Mouse (Mus musculus) left cerebral cortex, postnatal 10 days (tissue): ENCODE measurements around the gene Socs2. TPM values are rescaled to one million over a fixed set of nuclear protein-coding genes. Genes with fewer than 3 reads are reported as not detected.

ENCODE experiments used
- DNase-seq, 2 experiments: peaks; one replicate each; pipeline ENCODE4 v3.0.0; 2021 to 2022; ENCODE audit warnings: low spot score in 2 of 2, mixed read lengths in 1 of 2; ENCODE audit errors: extremely low spot score in 1 of 2
- intact Hi-C: fragments of 180-260 bp; cut with DNase I; formaldehyde crosslinking; loops from one replicate; pipeline ENCODE4 v1.15.1; 2025
- total RNA-seq, 2 experiments: library from RNA; stranded (reverse); gene quantifications; 2 replicates each; pipeline ENCODE4 v1.2.3; 2021

Socs2 gene
- total RNA-seq, 2 experiments from 2014 or later: 55.9 to 61.8 TPM

DNA sequence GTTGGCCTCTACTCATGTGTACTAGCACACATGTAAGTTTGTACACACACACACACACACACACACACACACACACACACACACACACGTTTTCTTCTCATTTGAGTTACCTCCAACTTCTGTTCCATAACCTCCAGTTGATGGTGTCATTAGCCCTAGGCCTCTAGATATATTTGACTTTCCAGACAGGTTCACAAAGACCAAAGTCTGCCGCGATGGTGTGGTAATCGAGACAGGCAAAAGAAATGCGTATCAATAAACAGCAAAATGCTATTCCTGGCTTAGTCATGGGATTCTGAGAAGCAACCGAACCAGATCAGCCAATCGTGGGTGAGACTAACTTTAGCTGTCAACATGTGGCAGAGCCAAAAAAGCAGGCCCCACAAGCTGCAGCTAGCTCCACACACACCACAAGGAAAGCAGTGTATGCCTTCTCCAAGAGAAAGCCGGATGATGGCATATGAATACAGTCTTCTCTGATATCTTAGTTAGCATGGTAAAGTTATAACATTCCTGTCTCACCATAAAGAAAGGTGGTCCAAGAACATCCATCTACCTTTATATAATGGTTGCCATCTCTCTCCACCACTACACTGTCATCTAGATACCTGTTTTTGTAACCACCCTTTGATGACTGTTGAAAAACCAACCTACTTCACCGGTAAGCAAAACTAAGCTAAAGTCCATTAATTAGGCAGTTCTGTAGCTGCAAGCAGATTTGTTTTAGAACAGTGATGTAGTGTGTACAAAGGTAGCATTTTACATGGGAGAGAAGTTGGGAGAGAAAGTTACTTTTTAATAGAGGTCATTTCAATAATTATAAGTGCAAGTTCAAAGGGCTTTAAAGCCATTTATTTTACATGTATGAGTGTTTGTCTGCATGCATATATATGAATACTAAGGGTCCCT, 9.5 kb upstream of the Socs2 start:
- no peak for DNase-seq
- intact Hi-C loops: no loop called here

DNA sequence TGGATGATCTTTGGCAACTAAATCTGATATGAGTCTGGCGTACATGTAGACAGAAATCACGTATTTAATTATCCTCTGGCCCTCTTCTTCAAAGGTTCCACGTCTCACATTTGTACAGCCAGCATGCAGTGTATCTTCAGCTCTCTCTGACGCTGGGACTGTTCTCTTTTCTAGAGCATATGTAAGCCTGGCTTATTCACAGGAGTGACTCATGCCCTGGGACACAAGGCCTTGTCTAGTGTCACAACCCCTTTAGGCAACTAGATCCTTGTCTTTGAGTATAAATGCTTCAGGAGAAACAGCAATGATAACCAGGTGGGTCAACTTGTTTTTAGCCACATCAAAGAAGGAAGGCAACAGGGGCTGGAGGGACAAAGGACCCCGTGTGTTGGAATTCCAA, 5.7 kb upstream of the Socs2 start:
- intact Hi-C loops: no loop called here
- no peak for DNase-seq

DNA sequence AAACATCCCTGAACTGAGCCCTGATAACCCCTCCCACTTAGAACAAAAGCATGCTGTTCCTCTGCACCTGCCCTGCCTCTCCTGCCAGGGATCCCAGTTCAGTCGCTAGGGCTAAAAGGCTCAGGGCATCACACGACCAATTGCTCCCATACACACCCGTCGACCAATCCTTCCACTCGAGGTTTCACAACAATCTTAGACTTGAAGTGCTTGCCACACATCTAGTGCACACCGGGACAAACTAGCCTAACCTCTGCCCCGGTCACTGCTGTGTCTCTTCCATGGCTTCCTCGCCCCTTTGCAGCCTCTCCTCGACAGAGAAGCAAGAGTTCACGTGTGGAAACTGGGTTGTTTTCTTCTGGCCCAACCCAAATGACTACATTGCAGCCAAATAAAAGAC, 3.3 kb upstream of the Socs2 start:
- DNase-seq: no peak
- intact Hi-C loops: no loop called here

DNA sequence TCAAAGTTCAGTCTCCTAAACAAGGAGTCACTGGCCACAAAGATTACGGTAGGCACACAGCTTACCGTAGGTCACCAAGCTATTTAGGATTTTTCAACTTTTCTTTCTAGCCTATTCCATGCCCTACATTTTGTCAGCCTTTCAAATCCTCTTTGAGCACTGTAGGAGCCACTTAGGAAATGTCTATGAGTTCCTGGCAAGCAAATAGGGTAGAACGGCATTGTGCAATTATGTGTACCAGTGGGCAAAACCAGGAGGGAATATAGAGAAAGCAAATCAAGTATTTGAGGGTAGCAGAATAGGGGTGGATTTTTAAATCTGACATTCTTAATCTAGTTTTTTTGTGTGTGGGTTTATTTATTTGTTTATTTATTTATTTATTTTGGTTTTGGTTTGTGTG, 2.7 kb upstream of the Socs2 start:
- DNase-seq: no peak
- intact Hi-C loops: loop anchor here (5.0 kb wide), 5 partner anchors 53 to 427 kb away; no protein-coding TSS in a partner anchor

DNA sequence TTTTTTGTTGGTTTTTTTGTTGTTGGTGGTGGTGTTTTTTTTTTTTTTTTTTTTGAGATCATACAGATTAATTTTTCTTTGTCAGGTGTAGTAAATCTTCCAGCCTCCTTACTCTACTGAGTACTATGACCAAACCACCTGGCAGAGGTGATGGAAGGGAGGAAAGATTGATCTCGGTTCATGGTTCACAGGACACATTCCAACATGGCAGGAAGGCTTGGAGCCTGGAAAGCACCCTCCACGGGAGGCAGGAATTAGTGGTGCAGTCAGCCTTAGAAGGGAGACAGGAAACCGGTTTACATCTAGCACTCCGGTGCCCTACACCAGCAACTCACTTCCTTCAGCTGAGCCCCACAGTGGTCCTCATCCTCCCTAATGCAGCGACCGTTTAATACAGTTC, 1.7 kb upstream of the Socs2 start:
- no peak for DNase-seq
- intact Hi-C loops: loop anchor here (5.0 kb wide), 5 partner anchors 54 to 426 kb away; no protein-coding TSS in a partner anchor

DNA sequence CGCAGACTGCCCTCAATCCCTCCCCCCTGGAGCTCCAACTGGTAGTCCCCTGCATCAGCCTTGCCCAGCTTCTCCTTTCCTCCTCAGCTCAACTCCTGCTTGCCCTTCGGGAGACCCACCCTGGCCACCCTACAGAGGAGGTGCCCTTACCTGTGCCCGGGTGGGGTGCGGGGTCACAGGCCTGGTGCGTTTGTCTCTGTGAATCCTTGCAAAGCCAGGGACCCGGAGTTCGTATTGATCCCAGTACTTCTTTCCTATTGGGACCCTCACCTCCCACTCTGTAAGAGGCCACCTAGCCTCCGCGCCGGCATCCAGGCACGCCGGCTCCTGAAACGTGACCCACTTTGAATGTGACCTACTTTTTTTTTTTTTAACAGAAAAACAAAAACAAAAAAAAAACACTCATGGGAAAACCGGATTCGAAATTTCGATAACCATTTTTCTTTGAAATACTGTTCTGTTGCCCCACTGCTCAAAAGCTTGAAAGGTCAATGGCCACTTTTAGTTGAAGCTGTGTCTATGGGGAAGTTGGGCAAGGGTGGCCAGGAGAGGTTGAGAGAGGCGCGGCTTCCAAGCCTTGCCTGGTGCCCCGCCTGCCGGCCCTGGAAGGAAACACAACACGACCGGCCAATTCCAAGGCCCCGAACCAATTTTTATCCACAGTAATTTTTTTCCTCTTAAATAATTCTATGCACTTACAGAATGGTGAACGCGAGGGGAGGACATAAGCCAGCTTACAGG, 686 bp upstream of the Socs2 start:
- intact Hi-C loops: loop anchor here (5.0 kb wide), 5 partner anchors 55 to 425 kb away; no protein-coding TSS in a partner anchor
- peak; percentile 48 to 80 for DNase-seq

DNA sequence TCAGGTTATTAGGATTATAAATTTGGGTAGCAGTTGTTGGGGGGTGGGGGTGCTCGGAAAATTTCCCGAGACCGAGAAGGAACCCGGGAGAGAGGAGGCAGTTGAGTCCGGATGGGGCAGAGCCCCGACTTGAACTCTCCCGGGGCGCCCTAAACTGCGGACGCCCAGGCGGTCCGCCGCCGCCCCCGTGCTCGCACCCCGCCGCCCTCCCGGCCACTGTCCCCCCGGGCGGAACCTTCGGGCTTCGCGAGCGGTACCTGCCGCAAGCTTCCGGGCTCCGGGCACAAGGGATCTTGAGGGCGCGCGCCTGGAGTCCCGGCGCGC, 657 bp downstream of the Socs2 start:
- intact Hi-C loops: loop anchor here (5.0 kb wide), 5 partner anchors 56 to 424 kb away; no protein-coding TSS in a partner anchor
- DNase-seq: no peak

DNA sequence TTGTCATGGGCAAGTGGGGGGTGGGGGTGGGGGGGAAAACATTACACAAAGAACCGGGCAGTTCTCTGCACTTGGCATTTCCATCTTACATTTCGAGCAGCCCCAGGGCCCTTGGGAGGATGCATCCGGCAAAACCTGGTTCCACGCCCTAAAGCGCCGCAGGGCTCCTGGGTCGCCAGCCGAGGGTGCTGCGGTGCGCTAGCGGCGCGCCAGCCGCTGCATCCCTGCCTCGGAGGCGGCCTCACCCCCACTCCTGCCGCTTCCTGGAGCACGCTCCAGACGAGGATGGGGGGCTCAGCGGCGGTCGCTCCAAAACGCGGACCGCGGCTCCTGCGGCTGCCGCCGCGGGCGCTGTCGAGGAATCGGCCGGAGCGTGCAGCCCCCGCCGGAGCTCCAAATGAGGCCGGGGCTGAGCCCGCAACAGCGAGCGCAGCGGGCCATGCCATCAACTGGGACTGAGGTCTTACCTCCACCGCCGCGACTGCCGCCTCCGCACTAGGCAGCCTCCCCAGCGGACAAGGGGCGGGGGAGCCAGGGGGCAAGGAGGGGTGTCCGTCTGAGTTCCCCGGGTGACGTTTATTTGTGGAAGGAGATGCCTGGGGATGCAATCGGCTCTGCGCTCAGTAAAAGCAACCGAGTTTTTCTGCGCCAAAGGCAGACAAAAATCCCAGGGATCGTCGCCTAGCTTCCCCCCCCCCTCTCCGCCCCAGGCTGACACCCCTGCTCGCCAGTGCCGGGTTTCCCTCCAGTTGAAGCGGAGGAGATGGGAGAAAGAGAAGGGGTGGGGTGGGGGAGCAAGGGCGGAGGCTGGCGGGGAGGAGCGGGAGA, 1.2 kb downstream of the Socs2 start:
- DNase-seq: peak in 1 of 2 experiments; percentile 78
- intact Hi-C loops: loop anchor here (5.0 kb wide), 5 partner anchors 57 to 423 kb away; no protein-coding TSS in a partner anchor

DNA sequence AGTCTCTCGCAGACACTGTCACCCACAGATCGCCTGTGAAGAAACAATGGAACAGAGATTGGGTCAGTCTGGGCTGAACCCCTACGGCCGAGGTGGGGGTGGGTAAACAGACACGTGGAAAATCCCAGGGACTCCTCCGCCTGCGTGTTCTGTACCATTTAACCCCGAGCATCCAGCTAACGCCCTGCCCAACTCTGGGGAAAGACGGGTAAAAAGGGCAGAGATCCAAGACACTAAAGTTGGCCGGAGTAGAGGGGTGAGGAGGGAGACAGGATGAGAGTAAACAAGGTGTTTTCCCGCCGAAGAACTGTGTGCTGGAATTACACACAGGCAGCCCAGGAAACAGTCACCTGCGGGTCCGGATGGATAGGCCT, 1.8 kb downstream of the Socs2 start:
- intact Hi-C loops: loop anchor here (5.0 kb wide), 5 partner anchors 57 to 423 kb away; no protein-coding TSS in a partner anchor
- DNase-seq: peak in 1 of 2 experiments; percentile 25

DNA sequence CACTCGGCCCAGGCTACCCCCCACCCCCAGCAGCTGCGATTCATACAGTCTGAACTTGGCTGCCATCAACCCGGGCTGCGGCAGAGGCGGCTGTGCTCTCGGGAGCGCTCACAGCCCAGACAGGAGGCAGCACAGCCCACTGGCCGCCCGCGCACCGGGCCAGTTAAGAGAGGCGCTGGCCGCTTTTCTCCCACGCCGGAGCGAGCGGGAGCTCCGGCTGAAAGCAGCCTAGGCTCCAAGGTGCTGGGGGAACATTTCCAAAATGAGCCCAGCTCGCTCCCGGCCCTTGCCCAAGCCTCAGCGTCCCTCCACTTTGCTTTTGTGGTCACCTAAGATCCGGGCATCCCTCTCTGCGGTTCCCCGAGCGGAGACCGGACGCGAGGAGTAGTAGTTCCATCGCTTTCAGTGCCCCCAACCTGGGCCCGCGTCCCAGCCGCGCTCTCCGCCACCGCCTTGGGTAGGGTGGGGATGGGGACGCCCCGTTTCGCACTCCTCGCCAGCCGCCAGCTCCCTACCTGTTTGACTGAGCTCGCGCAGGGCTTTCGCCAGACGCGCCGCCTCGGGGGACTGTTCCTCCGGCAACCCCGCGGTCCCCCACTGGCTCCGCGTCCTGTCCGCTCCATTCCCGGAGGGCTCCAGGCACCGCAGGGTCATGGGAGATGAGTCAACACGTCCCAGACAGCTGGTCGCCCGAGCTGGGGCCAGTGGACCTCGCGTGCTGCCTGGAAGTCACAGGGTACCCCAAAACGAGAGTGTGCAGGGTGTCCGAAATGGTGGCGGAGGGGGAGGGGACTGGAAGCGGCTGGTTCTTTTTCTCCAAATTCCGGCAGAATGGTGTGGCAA, 2.4 kb downstream of the Socs2 start:
- DNase-seq: peak in 1 of 2 experiments; percentile 71
- intact Hi-C loops: loop anchor here (5.0 kb wide), 5 partner anchors 58 to 422 kb away; no protein-coding TSS in a partner anchor

DNA sequence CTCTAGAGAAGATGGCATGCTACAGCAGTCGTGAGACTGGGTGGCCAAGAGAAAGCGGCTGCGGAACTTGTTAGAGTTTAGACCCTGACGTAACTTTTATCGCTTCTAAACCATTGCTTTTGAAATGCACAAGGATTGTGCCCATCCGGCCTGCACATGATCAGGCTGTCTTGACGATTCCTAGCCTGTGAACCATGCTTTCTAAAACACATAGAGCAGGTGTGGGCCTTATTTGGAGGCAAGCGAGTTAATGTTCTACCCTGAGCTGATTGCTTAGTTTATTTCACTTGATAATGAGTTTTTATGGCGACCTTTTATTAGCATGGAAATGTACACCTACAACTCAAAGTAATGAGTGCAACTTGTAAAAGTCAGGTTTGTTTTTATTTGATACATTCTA, 5.8 kb downstream of the Socs2 start:
- no peak for DNase-seq
- intact Hi-C loops: no loop called here

DNA sequence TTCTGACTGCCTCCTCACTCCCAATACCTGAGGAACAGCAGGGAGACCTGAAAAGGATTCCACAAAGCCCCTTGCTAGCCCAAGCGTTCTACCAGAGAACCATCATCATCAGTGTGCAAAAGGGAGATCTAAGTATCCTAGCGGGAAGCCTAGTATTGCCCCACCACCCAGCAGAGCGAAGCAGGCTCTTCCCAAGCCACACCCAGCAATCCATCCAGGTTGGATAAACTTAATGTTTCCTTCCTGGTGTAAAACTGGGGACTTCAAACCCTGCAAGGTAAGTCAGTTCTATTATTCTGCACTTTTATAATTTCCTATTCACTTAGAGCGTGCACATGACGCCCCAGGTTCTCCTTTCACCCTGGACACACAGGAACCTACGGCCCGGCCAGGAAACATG, 6.3 kb downstream of the Socs2 start:
- intact Hi-C loops: no loop called here
- no peak for DNase-seq

DNA sequence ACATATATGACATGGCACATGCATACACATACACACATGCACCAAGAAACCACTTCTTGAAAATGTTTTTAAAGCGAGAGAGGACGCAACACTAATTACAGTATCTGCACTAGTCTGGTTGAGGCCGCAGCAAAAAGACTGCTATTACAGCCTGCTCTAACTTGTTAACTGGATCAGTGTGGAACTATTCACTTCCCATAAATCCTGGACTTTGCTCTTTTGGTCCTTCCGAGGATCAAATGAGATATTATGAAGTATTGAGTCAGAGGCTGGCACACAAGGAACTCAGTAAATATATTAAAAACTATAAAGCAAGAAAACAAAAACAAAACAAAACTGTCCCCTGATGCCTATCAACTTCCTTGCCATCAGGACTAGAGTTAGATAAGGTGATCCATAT, 6.8 kb downstream of the Socs2 start:
- intact Hi-C loops: no loop called here
- DNase-seq: no peak

DNA sequence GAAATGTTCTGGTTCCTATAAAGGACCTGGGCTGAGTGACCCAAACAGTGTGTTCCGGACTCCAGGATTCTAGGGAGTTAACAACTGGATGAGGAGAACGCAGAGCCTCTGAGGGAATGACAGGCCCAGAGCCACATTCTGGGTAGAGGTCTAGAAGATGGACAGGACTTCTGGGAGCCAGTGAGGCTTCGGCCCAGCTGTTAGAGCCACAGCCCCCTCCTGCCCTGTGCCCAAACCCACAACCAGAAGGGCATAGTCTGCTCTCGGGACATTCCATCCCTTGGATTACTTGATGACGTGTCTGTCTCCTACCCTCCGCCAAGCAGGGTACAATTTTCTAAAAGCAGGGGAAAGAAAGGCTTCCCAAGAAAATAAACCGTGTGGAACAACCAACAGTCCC, 7.8 kb downstream of the Socs2 start:
- intact Hi-C loops: no loop called here
- DNase-seq: no peak

DNA sequence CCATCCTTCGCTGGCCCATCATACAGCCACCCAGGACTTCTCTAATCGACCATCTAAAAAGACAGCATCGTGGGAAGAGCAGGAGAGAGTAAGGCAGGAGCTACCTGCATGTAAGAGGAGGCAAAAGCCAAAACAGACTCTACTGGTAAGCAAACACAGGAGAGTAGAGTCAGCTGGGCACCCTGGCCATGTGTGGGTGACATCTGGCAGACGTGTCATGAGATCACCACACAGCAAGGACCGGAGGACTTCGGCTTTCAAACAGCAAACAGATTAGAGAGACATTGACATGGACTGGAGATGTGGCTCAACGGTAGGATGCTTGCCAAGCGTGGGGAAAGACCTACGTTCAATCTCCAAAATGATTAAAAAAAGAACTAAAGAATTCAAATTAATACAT, 8.5 kb downstream of the Socs2 start:
- DNase-seq: no peak
- intact Hi-C loops: no loop called here

DNA sequence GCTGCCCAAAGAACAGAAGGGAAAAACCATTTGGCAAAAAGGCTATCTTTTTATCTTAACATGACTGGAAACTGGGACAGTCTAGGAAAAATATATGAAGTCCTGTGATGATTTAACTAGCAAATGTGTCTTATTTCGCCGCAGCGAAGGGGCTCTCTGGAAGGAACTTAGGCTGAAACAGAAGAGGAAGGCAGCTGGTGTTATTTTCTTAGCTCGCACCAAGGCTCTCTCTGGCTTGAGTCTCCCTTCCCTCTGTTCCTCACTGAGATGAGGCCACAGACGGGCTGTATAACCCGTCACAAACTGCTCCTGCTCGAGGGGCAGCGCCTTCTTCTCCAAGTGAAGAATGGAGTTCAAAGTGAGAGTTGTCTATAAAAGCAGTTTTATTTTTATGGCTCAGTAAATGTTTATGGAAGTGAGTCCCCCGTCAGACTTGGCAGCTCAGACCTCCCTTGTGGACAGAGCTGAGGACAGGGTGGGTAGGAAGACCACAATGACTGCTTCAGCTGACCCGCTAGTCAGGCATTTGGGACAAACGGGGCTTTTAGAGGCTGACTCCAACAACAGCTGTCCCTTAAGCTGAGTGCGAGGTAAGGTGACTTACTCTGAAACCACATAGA, 9.3 kb downstream of the Socs2 start:
- DNase-seq: no peak
- intact Hi-C loops: no loop called here

DNA sequence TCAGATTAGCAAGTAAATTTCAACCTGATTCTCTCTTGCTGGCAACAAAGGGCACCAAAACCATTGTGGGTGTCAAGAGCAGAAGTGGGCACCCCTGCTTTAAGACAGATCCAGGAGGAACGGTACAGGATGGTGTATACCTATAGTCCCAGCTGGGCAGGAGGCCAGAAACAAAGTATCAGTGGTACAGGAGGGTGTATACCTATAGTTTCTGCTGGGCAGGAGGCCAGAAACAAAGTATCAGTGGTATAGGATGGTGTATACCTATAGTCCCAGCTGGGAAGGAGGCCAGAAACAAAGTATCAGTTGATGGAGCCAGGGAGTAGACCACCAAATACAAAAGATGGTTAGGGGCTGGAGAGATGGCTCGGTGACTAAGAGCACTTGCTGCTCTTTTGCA, 12.2 kb downstream of the Socs2 start:
- intact Hi-C loops: no loop called here

More for the DNA sequence above, 12.2 kb downstream of the Socs2 start:
- no peak for DNase-seq
